Mouse (Mus musculus): ENCODE results near the gene Cacna1c. TPM values are rescaled to one million over a fixed set of nuclear protein-coding genes. Genes with fewer than 3 reads are reported as not detected.

Gene Cacna1c
- polyA plus RNA-seq, 1 experiment from 2014 or later = 0.30 TPM

- Histone ChIP-seq H3K4me1 (ENCODE audit: control insufficient read depth, low read depth, low read length) (no peaks in the 10 kb centered on the region), H3K36me3 (ENCODE audit: control insufficient read depth, insufficient read depth) (no peaks in the 10 kb centered on the region), H3K9ac (ENCODE audit: low read depth, low read length) (no peak overlapping the region), H3K27me3 (ENCODE audit: control insufficient read depth, insufficient read depth, low read depth, low read length) (no peaks in the 10 kb centered on the region), H3K4me2 (ENCODE audit: low read depth, low read length) (no peak overlapping the region), H3K9me3 (replicated peaks; ENCODE audit: control insufficient read depth, low read length) (no peaks in the 10 kb centered on the region), H3K27ac (ENCODE audit: low read length) (no peak overlapping the region), H3K4me3 (ENCODE audit: low read depth, low read length) (no peak overlapping the region)
- WGBS (ENCODE audit: insufficient replicate concordance) = 59% methylated on average over 5 of the region's 5 CpGs
- ATAC-seq (ENCODE audit: low read depth) = no peak
Measured at GRCm38 (mm10) chr6:119069145-119069544, 127.1 kb downstream of the Cacna1c start.

- no peak overlapping the region for H3K4me3 ChIP-seq (ENCODE audit: low read depth, low read length)
- H3K36me3 ChIP-seq (ENCODE audit: control insufficient read depth, insufficient read depth) = no peaks in the 10 kb centered on the region
- H3K9ac ChIP-seq (ENCODE audit: low read depth, low read length) = no peak overlapping the region
- H3K27ac ChIP-seq (ENCODE audit: low read length) = no peak overlapping the region
- ATAC-seq (ENCODE audit: low read depth) = no peak
- 41% methylated on average over 4 of the region's 4 CpGs for WGBS (ENCODE audit: insufficient replicate concordance)
- H3K27me3 ChIP-seq (ENCODE audit: control insufficient read depth, insufficient read depth, low read depth, low read length) = no peaks in the 10 kb centered on the region
- no peaks in the 10 kb centered on the region for H3K4me1 ChIP-seq (ENCODE audit: control insufficient read depth, low read depth, low read length)
- no peak overlapping the region for H3K4me2 ChIP-seq (ENCODE audit: low read depth, low read length)
- H3K9me3 ChIP-seq (replicated peaks; ENCODE audit: control insufficient read depth, low read length) = no peaks in the 10 kb centered on the region
Measured at GRCm38 (mm10) chr6:119068650-119069049, 127.6 kb downstream of the Cacna1c start.

GRCm38 (mm10) chr6:119064961-119065360, 131.3 kb downstream of the Cacna1c start:
- Histone ChIP-seq H3K9me3 (replicated peaks; ENCODE audit: control insufficient read depth, low read length) (no peaks in the 10 kb centered on the region), H3K9ac (ENCODE audit: low read depth, low read length) (no peak overlapping the region), H3K27ac (ENCODE audit: low read length) (no peak overlapping the region), H3K27me3 (ENCODE audit: control insufficient read depth, insufficient read depth, low read depth, low read length) (no peaks in the 10 kb centered on the region), H3K36me3 (ENCODE audit: control insufficient read depth, insufficient read depth) (no peaks in the 10 kb centered on the region), H3K4me3 (ENCODE audit: low read depth, low read length) (no peak overlapping the region), H3K4me2 (ENCODE audit: low read depth, low read length) (no peak overlapping the region), H3K4me1 (ENCODE audit: control insufficient read depth, low read depth, low read length) (no peaks in the 10 kb centered on the region)
- WGBS (ENCODE audit: insufficient replicate concordance) = 54% methylated on average over 5 of the region's 5 CpGs
- ATAC-seq (ENCODE audit: low read depth) = no peak

- no peak overlapping the region for H3K4me2 ChIP-seq (ENCODE audit: low read depth, low read length)
- no peak overlapping the region for H3K27ac ChIP-seq (ENCODE audit: low read length)
- no peaks in the 10 kb centered on the region for H3K4me1 ChIP-seq (ENCODE audit: control insufficient read depth, low read depth, low read length)
- no peak overlapping the region for H3K4me3 ChIP-seq (ENCODE audit: low read depth, low read length)
- ATAC-seq (ENCODE audit: low read depth) = no peak
- H3K9me3 ChIP-seq (replicated peaks; ENCODE audit: control insufficient read depth, low read length) = no peaks in the 10 kb centered on the region
- H3K27me3 ChIP-seq (ENCODE audit: control insufficient read depth, insufficient read depth, low read depth, low read length) = no peaks in the 10 kb centered on the region
- no peaks in the 10 kb centered on the region for H3K36me3 ChIP-seq (ENCODE audit: control insufficient read depth, insufficient read depth)
- H3K9ac ChIP-seq (ENCODE audit: low read depth, low read length) = no peak overlapping the region
- 72% methylated on average over 9 of the region's 9 CpGs for WGBS (ENCODE audit: insufficient replicate concordance)
Measured at GRCm38 (mm10) chr6:119064430-119064829, 131.8 kb downstream of the Cacna1c start.

GRCm38 (mm10) chr6:119062695-119063094, 133.5 kb downstream of the Cacna1c start:
- no peaks in the 10 kb centered on the region for H3K4me1 ChIP-seq (ENCODE audit: control insufficient read depth, low read depth, low read length)
- H3K27me3 ChIP-seq (ENCODE audit: control insufficient read depth, insufficient read depth, low read depth, low read length) = no peaks in the 10 kb centered on the region
- H3K4me3 ChIP-seq (ENCODE audit: low read depth, low read length) = no peak overlapping the region
- H3K9ac ChIP-seq (ENCODE audit: low read depth, low read length) = no peak overlapping the region
- H3K27ac ChIP-seq (ENCODE audit: low read length) = no peak overlapping the region
- no peaks in the 10 kb centered on the region for H3K36me3 ChIP-seq (ENCODE audit: control insufficient read depth, insufficient read depth)
- H3K9me3 ChIP-seq (replicated peaks; ENCODE audit: control insufficient read depth, low read length) = no peaks in the 10 kb centered on the region
- no peak overlapping the region for H3K4me2 ChIP-seq (ENCODE audit: low read depth, low read length)
- no peak for ATAC-seq (ENCODE audit: low read depth)

- WGBS (ENCODE audit: insufficient replicate concordance) = 50% methylated on average over 3 of the region's 3 CpGs
- Histone ChIP-seq H3K4me3 (ENCODE audit: low read depth, low read length) (no peak overlapping the region), H3K4me2 (ENCODE audit: low read depth, low read length) (no peak overlapping the region), H3K27me3 (ENCODE audit: control insufficient read depth, insufficient read depth, low read depth, low read length) (no peaks in the 10 kb centered on the region; the same call in 1 of the 2 replicates), H3K27ac (ENCODE audit: low read length) (no peak overlapping the region), H3K9me3 (replicated peaks; ENCODE audit: control insufficient read depth, low read length) (no peaks in the 10 kb centered on the region), H3K36me3 (ENCODE audit: control insufficient read depth, insufficient read depth) (no peaks in the 10 kb centered on the region), H3K9ac (ENCODE audit: low read depth, low read length) (no peak overlapping the region), H3K4me1 (ENCODE audit: control insufficient read depth, low read depth, low read length) (no peaks in the 10 kb centered on the region)
- ATAC-seq (ENCODE audit: low read depth) = no peak
Measured at GRCm38 (mm10) chr6:119058896-119059295, 137.3 kb downstream of the Cacna1c start.

- Histone ChIP-seq H3K4me3 (ENCODE audit: low read depth, low read length) (no peak overlapping the region), H3K27ac (ENCODE audit: low read length) (no peak overlapping the region), H3K9ac (ENCODE audit: low read depth, low read length) (no peak overlapping the region), H3K27me3 (ENCODE audit: control insufficient read depth, insufficient read depth, low read depth, low read length) (no peaks in the 10 kb centered on the region; the same call in 1 of the 2 replicates), H3K9me3 (replicated peaks; ENCODE audit: control insufficient read depth, low read length) (no peaks in the 10 kb centered on the region), H3K36me3 (ENCODE audit: control insufficient read depth, insufficient read depth) (no peaks in the 10 kb centered on the region), H3K4me1 (ENCODE audit: control insufficient read depth, low read depth, low read length) (no peaks in the 10 kb centered on the region), H3K4me2 (ENCODE audit: low read depth, low read length) (no peak overlapping the region)
- ATAC-seq (ENCODE audit: low read depth) = no peak
- WGBS (ENCODE audit: insufficient replicate concordance) = 39% methylated on average over 8 of the region's 8 CpGs
Measured at GRCm38 (mm10) chr6:119058461-119058860, 137.8 kb downstream of the Cacna1c start.

- Histone ChIP-seq H3K27me3 (ENCODE audit: control insufficient read depth, insufficient read depth, low read depth, low read length) (no peaks in the 10 kb centered on the region; the same call in 1 of the 2 replicates), H3K9me3 (replicated peaks; ENCODE audit: control insufficient read depth, low read length) (no peaks in the 10 kb centered on the region), H3K4me2 (ENCODE audit: low read depth, low read length) (no peak overlapping the region), H3K27ac (ENCODE audit: low read length) (no peak overlapping the region), H3K36me3 (ENCODE audit: control insufficient read depth, insufficient read depth) (no peaks in the 10 kb centered on the region), H3K4me1 (ENCODE audit: control insufficient read depth, low read depth, low read length) (no peaks in the 10 kb centered on the region), H3K9ac (ENCODE audit: low read depth, low read length) (no peak overlapping the region), H3K4me3 (ENCODE audit: low read depth, low read length) (no peak overlapping the region)
- 78% methylated on average over 15 of the region's 15 CpGs for WGBS (ENCODE audit: insufficient replicate concordance)
- no peak for ATAC-seq (ENCODE audit: low read depth)
Measured at GRCm38 (mm10) chr6:119057076-119057479, 139.1 kb downstream of the Cacna1c start.

- WGBS (ENCODE audit: insufficient replicate concordance) = 66% methylated on average over 10 of the region's 10 CpGs
- Histone ChIP-seq H3K27me3 (ENCODE audit: control insufficient read depth, insufficient read depth, low read depth, low read length) (no peaks in the 10 kb centered on the region; the same call in 1 of the 2 replicates), H3K4me2 (ENCODE audit: low read depth, low read length) (no peak overlapping the region), H3K9me3 (replicated peaks; ENCODE audit: control insufficient read depth, low read length) (no peaks in the 10 kb centered on the region), H3K4me1 (ENCODE audit: control insufficient read depth, low read depth, low read length) (no peaks in the 10 kb centered on the region), H3K36me3 (ENCODE audit: control insufficient read depth, insufficient read depth) (no peaks in the 10 kb centered on the region), H3K27ac (ENCODE audit: low read length) (no peak overlapping the region), H3K4me3 (ENCODE audit: low read depth, low read length) (no peak overlapping the region), H3K9ac (ENCODE audit: low read depth, low read length) (no peak overlapping the region)
- no peak for ATAC-seq (ENCODE audit: low read depth)
Measured at GRCm38 (mm10) chr6:119052801-119053200, 143.4 kb downstream of the Cacna1c start.

All from liver, embryonic 16.5 days (tissue).